Mouse (Mus musculus) liver, embryonic 14.5 days (tissue): Measurements from ENCODE around the gene D10Wsu102e. TPM values are rescaled to one million over a fixed set of nuclear protein-coding genes. Genes with fewer than 3 reads are reported as not detected.
"Not testable (repeated sequence)": the region's sequence is repeated elsewhere in the genome, so short reads cannot be mapped to it uniquely, and the experiment has no call there.

ENCODE experiments used
- ATAC-seq: fragments of 200-750 bp; cut with Nextera tagmentation; 2 replicates; pipeline ENCODE4 v1.8.0; 2017; ENCODE audit warnings: moderate number of reproducible peaks, mild to moderate bottlenecking, moderate library complexity; ENCODE audit not compliant: insufficient read depth
- DNase-seq, 3 experiments: peaks; one replicate each; pipeline ENCODE4 v3.0.0-alpha.2; 2012 to 2013; ENCODE audit warnings: low read depth in 3 of 3, low spot score in 3 of 3
- H3K27ac ChIP-seq: fragments of 300-500 bp; sonication (generic); 2 replicates; pipeline ENCODE4 v1.5.1; 2014; ENCODE audit warnings: moderate library complexity, mild to moderate bottlenecking, control low read depth, inconsistent platforms
- H3K27me3 ChIP-seq: fragments of 300-500 bp; sonication (generic); 2 replicates; pipeline ENCODE4 v1.6.1; 2014; ENCODE audit warnings: mild to moderate bottlenecking, low read length, moderate library complexity; ENCODE audit not compliant: control insufficient read depth, insufficient read depth
- H3K36me3 ChIP-seq: fragments of 300-500 bp; sonication (generic); replicated peaks from 2 replicates; pipeline ENCODE4 v1.6.1; 2014; ENCODE audit warnings: low read depth; ENCODE audit not compliant: control insufficient read depth, insufficient read depth
- H3K4me1 ChIP-seq, 2 experiments: fragments of 200-500 bp in 1 of 2; fragments of 300-500 bp in 1 of 2; sonication (generic) in 1 of 2; replicated peaks; 2 replicates each; pipeline ENCODE4 v1.6.1; 2012 to 2014; ENCODE audit warnings: antibody characterized with exemption in 1 of 2, inconsistent platforms in 1 of 2, low read length in 1 of 2; ENCODE audit not compliant: control insufficient read depth in 2 of 2, insufficient read depth in 2 of 2
- H3K4me2 ChIP-seq: fragments of 300-500 bp; sonication (generic); 2 replicates; pipeline ENCODE4 v1.6.1; 2014; ENCODE audit warnings: low read depth, mild to moderate bottlenecking, control low read depth, moderate library complexity
- H3K4me3 ChIP-seq, 2 experiments: fragments of 200-500 bp in 1 of 2; fragments of 300-500 bp in 1 of 2; sonication (generic) in 1 of 2; 2 replicates each; pipeline ENCODE4 v1.5.1; 2012 to 2014; ENCODE audit warnings: low read depth in 2 of 2, low read length in 2 of 2, mild to moderate bottlenecking in 2 of 2, control low read depth in 1 of 2, inconsistent platforms in 1 of 2, moderate library complexity in 1 of 2; ENCODE audit not compliant: insufficient read depth in 1 of 2
- H3K9ac ChIP-seq: fragments of 300-500 bp; sonication (generic); replicated peaks from 2 replicates; pipeline ENCODE4 v1.6.1; 2014; ENCODE audit warnings: mild to moderate bottlenecking, control low read depth, moderate library complexity
- H3K9me3 ChIP-seq: fragments of 300-500 bp; sonication (generic); 2 replicates; pipeline ENCODE4 v1.6.1; 2016; ENCODE audit warnings: low read length, mixed read lengths; ENCODE audit not compliant: control insufficient read depth
- CTCF ChIP-seq: IDR thresholded peaks from 2 replicates; pipeline ENCODE4 v1.5.1; 2016; ENCODE audit warnings: antibody characterized with exemption, low read depth, control low read depth
- EP300 ChIP-seq: IDR thresholded peaks from 2 replicates; pipeline ENCODE4 v1.6.1; 2016; ENCODE audit warnings: antibody characterized with exemption, low read depth
- WGBS: fragments of 180-500 bp; shearing (Covaris S2); extraction: QIAGEN DNeasy Blood & Tissue Kit; methylation state at CpG from one replicate; pipeline ENCODE4 v1.1.7; 2014; ENCODE audit not compliant: insufficient replicate concordance; 5-methylcytosine and 5-hydroxymethylcytosine counted together
- polyA plus RNA-seq, 2 experiments: library from polyadenylated mRNA; depleted of rRNA in 1 of 2; stranded (reverse) in 1 of 2; unstranded in 1 of 2; fragments of >200 nt; fragmentation: Nextera tagmentation in 1 of 2; extraction: Ambion mirVana in 1 of 2; gene quantifications; 2 replicates each; pipeline versions ENCODE4 v1.2.1 to v1.2.3; 2012 to 2014

The D10Wsu102e gene
- polyA plus RNA-seq, 2 experiments: 0.19 to 0.20 TPM

- Histone ChIP-seq H3K36me3 (no peaks in the 10 kb centered on the region), H3K27ac (no peak overlapping the region), H3K4me1 (peaks cover 0 to 9% of the 10 kb centered on the region in 2 experiments; a peak in 2 of 4 replicates), H3K4me3 (no peak overlapping the region), H3K9me3 (no peaks in the 10 kb centered on the region), H3K9ac (no peak overlapping the region), H3K27me3 (no peaks in the 10 kb centered on the region), H3K4me2 (no peak overlapping the region)
- ATAC-seq (no peak), DNase-seq (no peak)
- TF ChIP-seq CTCF: no peak
- no peak for TF ChIP-seq EP300
- WGBS: 78% methylated on average over 13 of the region's 13 CpGs
Measured at GRCm38 (mm10) chr10:83383863-83384262, 23.8 kb downstream of the D10Wsu102e start.

GRCm38 (mm10) chr10:83384456-83385215 is 24.6 kb downstream of the D10Wsu102e start:
- Histone ChIP-seq H3K4me2 (peak overlapping the region; percentile 40), H3K27ac (peak overlapping the region; percentile 15; the same call in 1 of the 2 replicates), H3K4me1 (peaks cover 0 to 9% of the 10 kb centered on the region in 2 experiments; a peak in 2 of 4 replicates), H3K27me3 (no peaks in the 10 kb centered on the region), H3K4me3 (peak overlapping the region in 1 of 2 experiments; percentile 39; a peak in 1 of 4 replicates), H3K36me3 (no peaks in the 10 kb centered on the region), H3K9me3 (no peaks in the 10 kb centered on the region), H3K9ac (no peak overlapping the region)
- peak; percentile 84 for ATAC-seq
- TF ChIP-seq CTCF (no peak), EP300 (peak; percentile 75)
- WGBS: 46% methylated on average over 8 of the region's 8 CpGs
- DNase-seq: peak in 1 of 3 experiments; percentile 6

GRCm38 (mm10) chr10:83385330-83385910 is 25.4 kb downstream of the D10Wsu102e start:
- 68% methylated on average over 7 of the region's 7 CpGs for WGBS
- Histone ChIP-seq H3K4me1 (peaks cover 0 to 9% of the 10 kb centered on the region in 2 experiments; a peak in 2 of 4 replicates), H3K27me3 (no peaks in the 10 kb centered on the region), H3K27ac (no peak overlapping the region), H3K4me3 (no peak overlapping the region), H3K9ac (no peak overlapping the region), H3K4me2 (no peak overlapping the region), H3K36me3 (no peaks in the 10 kb centered on the region), H3K9me3 (no peaks in the 10 kb centered on the region)
- DNase-seq: no peak
- TF ChIP-seq EP300 (no peak), CTCF (no peak)
- ATAC-seq: no peak

- TF ChIP-seq EP300: no peak
- no peak for TF ChIP-seq CTCF
- no peak overlapping the region for H3K4me3 ChIP-seq
- 59% methylated on average over 2 of the region's 2 CpGs for WGBS
- H3K9ac ChIP-seq: no peak overlapping the region
- no peaks in the 10 kb centered on the region for H3K36me3 ChIP-seq
- no peaks in the 10 kb centered on the region for H3K4me1 ChIP-seq
- no peak overlapping the region for H3K4me2 ChIP-seq
- ATAC-seq (no peak), DNase-seq (no peak)
- no peak overlapping the region for H3K27ac ChIP-seq
- H3K9me3 ChIP-seq: no peaks in the 10 kb centered on the region
- H3K27me3 ChIP-seq: no peaks in the 10 kb centered on the region
Measured at GRCm38 (mm10) chr10:83397336-83397735, 37.3 kb downstream of the D10Wsu102e start.

- not testable (repeated sequence) for H3K4me1 ChIP-seq, H3K27ac ChIP-seq, H3K27me3 ChIP-seq, DNase-seq, ATAC-seq, H3K36me3 ChIP-seq, H3K4me2 ChIP-seq, H3K9ac ChIP-seq, H3K9me3 ChIP-seq, H3K4me3 ChIP-seq
- WGBS: 62% methylated on average over 6 of the region's 7 CpGs
Measured at GRCm38 (mm10) chr10:83400896-83401295, 40.9 kb downstream of the D10Wsu102e start.
